Mouse (Mus musculus): ENCODE results near the gene Gm49333. TPM values are rescaled to one million over a fixed set of nuclear protein-coding genes. Genes with fewer than 3 reads are reported as not detected.
A peak's percentile ranks its signal among the peaks of the same experiment; 100 is the strongest.

The Gm49333 gene
- polyA plus RNA-seq, 1 experiment from 2014 or later = not detected

GRCm38 (mm10) chr16:20694781-20695180, 83.4 kb downstream of the Gm49333 start:
- DNase-seq (ENCODE audit: low spot score) (no peak), ATAC-seq (ENCODE audit: low FRiP score, low TSS enrichment) (peak; percentile 13; the same call in 1 of the 2 replicates)
- peaks cover 2% of the 10 kb centered on the region; the same call in 1 of the 2 replicates for H3K36me3 ChIP-seq (ENCODE audit: control insufficient read depth, insufficient read depth, low read length)
- no peaks in the 10 kb centered on the region for H3K27me3 ChIP-seq (ENCODE audit: control insufficient read depth, insufficient read depth, low read length)
- no peak overlapping the region for H3K4me3 ChIP-seq (ENCODE audit: low read depth, low read length)
- H3K27ac ChIP-seq (replicated peaks) = peak overlapping the region; percentile 79; the same call in 1 of the 2 replicates
- no peak overlapping the region; the same call in 1 of the 2 replicates for H3K9ac ChIP-seq (ENCODE audit: low read length)
- no peaks in the 10 kb centered on the region for H3K9me3 ChIP-seq (ENCODE audit: control insufficient read depth, low read length)
- peak overlapping the region; percentile 54; the same call in 1 of the 2 replicates for H3K4me2 ChIP-seq (replicated peaks; ENCODE audit: low read depth)
- no peaks in the 10 kb centered on the region; the same call in 1 of the 2 replicates for H3K4me1 ChIP-seq (replicated peaks; ENCODE audit: control insufficient read depth, insufficient read depth)
- WGBS = 58% methylated on average over 8 of the region's 8 CpGs
- TF ChIP-seq CTCF (IDR thresholded peaks at IDR 0.05; ENCODE audit: low read depth) (no peak), EP300 (optimal IDR thresholded peaks at IDR 0.05) (no peak)

MicroRNAs encoded within 50 kb of the gene (microRNA counts, 519-probe panel; counts per million panel counts)
- 3,467 counts per million, percentile 17 among the panel's probes with 10 or more counts for microRNA mmu-miR-1224

Small RNAs within 50 kb of the gene (microRNA-seq; reads per million reads assigned to microRNA genes)
- 9.0 reads per million, percentile 14 among the genes with 10 or more reads in this experiment for gene Mir1224

Other genes starting within 250 kb of the Gm49333 start
- 15.9 and 19.3 TPM in 2 replicates for gene Abcc5, start 185.2 kb upstream of the Gm49333 start, polyA plus RNA-seq (2015; fragmentation: Nextera tagmentation; extraction: Ambion mirVana)
- gene Eif2b5, start 112.8 kb upstream of the Gm49333 start, polyA plus RNA-seq (2015; fragmentation: Nextera tagmentation; extraction: Ambion mirVana) = 58.2 and 58.7 TPM in 2 replicates
- 8.7 and 10.0 TPM in 2 replicates for gene Dvl3, start 94.6 kb upstream of the Gm49333 start, polyA plus RNA-seq (2015; fragmentation: Nextera tagmentation; extraction: Ambion mirVana)
- gene Ap2m1, start 76.1 kb upstream of the Gm49333 start, polyA plus RNA-seq (2015; fragmentation: Nextera tagmentation; extraction: Ambion mirVana) = 332 and 349 TPM in 2 replicates
- gene Abcf3, start 63.0 kb upstream of the Gm49333 start, polyA plus RNA-seq (2015; fragmentation: Nextera tagmentation; extraction: Ambion mirVana) = 31.0 and 33.0 TPM in 2 replicates
- gene Vwa5b2, start 22.1 kb upstream of the Gm49333 start, polyA plus RNA-seq (2015; fragmentation: Nextera tagmentation; extraction: Ambion mirVana) = 1.3 and 2.1 TPM in 2 replicates
- gene Eef1akmt4, start within 50 bp of the Gm49333 start, polyA plus RNA-seq (2015; fragmentation: Nextera tagmentation; extraction: Ambion mirVana) = 19.2 and 21.4 TPM in 2 replicates
- gene Alg3, start 125 bp downstream of the Gm49333 start, polyA plus RNA-seq (2015; fragmentation: Nextera tagmentation; extraction: Ambion mirVana) = 24.5 and 25.8 TPM in 2 replicates
- 0.74 and 1.2 TPM in 2 replicates for gene Camk2n2, start 9.7 kb downstream of the Gm49333 start, polyA plus RNA-seq (2015; fragmentation: Nextera tagmentation; extraction: Ambion mirVana)
- gene Ece2, start 18.2 kb downstream of the Gm49333 start, polyA plus RNA-seq (2015; fragmentation: Nextera tagmentation; extraction: Ambion mirVana) = 0.61 and 0.89 TPM in 2 replicates
- 172 and 177 TPM in 2 replicates for gene Psmd2, start 40.0 kb downstream of the Gm49333 start, polyA plus RNA-seq (2015; fragmentation: Nextera tagmentation; extraction: Ambion mirVana)
- 83.8 and 86.1 TPM in 2 replicates for gene Eif4g1, start 56.7 kb downstream of the Gm49333 start, polyA plus RNA-seq (2015; fragmentation: Nextera tagmentation; extraction: Ambion mirVana)
- gene Fam131a, start 81.6 kb downstream of the Gm49333 start, polyA plus RNA-seq (2015; fragmentation: Nextera tagmentation; extraction: Ambion mirVana) = 6.7 and 7.0 TPM in 2 replicates
- 59.5 and 60.4 TPM in 2 replicates for gene Polr2h, start 106.1 kb downstream of the Gm49333 start, polyA plus RNA-seq (2015; fragmentation: Nextera tagmentation; extraction: Ambion mirVana)
- gene Clcn2, start 106.1 kb downstream of the Gm49333 start, polyA plus RNA-seq (2015; fragmentation: Nextera tagmentation; extraction: Ambion mirVana) = 8.4 and 10.7 TPM in 2 replicates
- 2.9 and 3.9 TPM in 2 replicates for gene Chrd, start 121.5 kb downstream of the Gm49333 start, polyA plus RNA-seq (2015; fragmentation: Nextera tagmentation; extraction: Ambion mirVana)
- 0.40 and 0.42 TPM in 2 replicates for gene Thpo, start 122.9 kb downstream of the Gm49333 start, polyA plus RNA-seq (2015; fragmentation: Nextera tagmentation; extraction: Ambion mirVana)

Measured in stomach, postnatal 0 days (tissue).